Mouse (Mus musculus): ENCODE data around the gene Foxk1. TPM values are rescaled to one million over a fixed set of nuclear protein-coding genes. Genes with fewer than 3 reads are reported as not detected.

Foxk1 gene
- total and polyA plus RNA-seq, 3 experiments = 9.2 to 13.8 (median 13.2) TPM

DNA sequence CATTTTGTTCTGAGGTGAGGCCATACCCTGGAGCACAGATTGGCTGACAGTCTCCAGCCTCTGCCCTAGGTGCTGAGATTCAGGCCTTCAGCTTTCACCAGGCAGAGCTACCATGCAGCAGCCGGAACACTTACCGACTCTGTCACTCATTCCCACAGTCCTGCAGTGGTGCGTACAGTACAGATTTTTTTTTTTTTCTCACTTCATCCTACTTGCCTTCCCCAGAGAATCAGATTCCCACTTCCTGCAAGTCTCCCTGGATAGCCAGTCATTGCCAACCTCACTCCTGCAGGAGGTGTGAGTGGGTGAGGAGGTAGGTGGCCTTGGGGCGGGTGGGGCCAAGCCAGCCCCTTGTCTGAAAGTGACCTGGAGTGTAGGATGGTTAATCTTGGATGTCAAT lies 19.0 kb downstream of the Foxk1 start:
- H3K27ac ChIP-seq = no peak overlapping the region
- H3K4me3 ChIP-seq = no peak overlapping the region
- peaks cover 18% of the 10 kb centered on the region for H3K4me1 ChIP-seq (ENCODE audit: control insufficient read depth, insufficient read depth, low read length)
- intact Hi-C loops (cut with DNase I) = no loop called here
- no peaks in the 10 kb centered on the region for H3K27me3 ChIP-seq (ENCODE audit: control insufficient read depth, insufficient read depth, low read length)
- WGBS = 81% methylated on average over 4 of the region's 4 CpGs
- no peak for TF ChIP-seq EP300 (IDR thresholded peaks at IDR 0.05; ENCODE audit: insufficient read depth, low read depth, low read length)
- no peak for TF ChIP-seq CTCF (IDR thresholded peaks at IDR 0.05)
- TF ChIP-seq POLR2A (IDR thresholded peaks at IDR 0.05; ENCODE audit: insufficient read depth, low read depth, low read length) = no peak
- peaks cover 10% of the 10 kb centered on the region for H3K79me2 ChIP-seq (replicated peaks; ENCODE audit: control insufficient read depth, insufficient read depth, low read length)
- no peaks in the 10 kb centered on the region for H3K36me3 ChIP-seq (ENCODE audit: control insufficient read depth, insufficient read depth, low read length)
- no peak for DNase-seq
- H3K9ac ChIP-seq (ENCODE audit: low read depth, low read length) = no peak overlapping the region

DNA sequence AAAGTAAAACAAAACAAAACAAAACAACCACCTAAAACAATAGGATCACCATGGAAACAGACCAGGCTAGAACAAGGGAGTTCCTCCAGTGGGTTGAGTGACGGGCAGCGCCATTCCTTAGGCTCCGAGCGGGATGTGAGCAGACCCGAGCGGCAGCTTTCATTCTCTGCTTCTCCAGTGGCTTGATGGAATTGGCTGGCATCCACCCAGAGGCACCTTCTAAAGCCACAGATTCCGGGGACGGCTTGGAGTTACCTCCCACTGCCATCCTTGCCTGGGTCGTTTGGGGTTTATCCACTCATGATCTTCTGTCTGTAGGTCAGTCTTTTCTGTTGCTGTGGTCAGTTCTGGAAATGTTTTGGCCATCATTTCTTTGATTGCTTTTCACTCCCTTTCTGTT lies 19.6 kb downstream of the Foxk1 start:
- H3K9ac ChIP-seq (ENCODE audit: low read depth, low read length) = no peak overlapping the region
- DNase-seq = no peak
- peaks cover 10% of the 10 kb centered on the region for H3K79me2 ChIP-seq (replicated peaks; ENCODE audit: control insufficient read depth, insufficient read depth, low read length)
- WGBS = 54% methylated on average over 9 of the region's 9 CpGs
- no peaks in the 10 kb centered on the region for H3K27me3 ChIP-seq (ENCODE audit: control insufficient read depth, insufficient read depth, low read length)
- H3K36me3 ChIP-seq (ENCODE audit: control insufficient read depth, insufficient read depth, low read length) = no peaks in the 10 kb centered on the region
- peaks cover 22% of the 10 kb centered on the region for H3K4me1 ChIP-seq (ENCODE audit: control insufficient read depth, insufficient read depth, low read length)
- peak overlapping the region; percentile 3; the same call in 1 of the 2 replicates for H3K27ac ChIP-seq
- intact Hi-C loops (cut with DNase I) = no loop called here
- TF ChIP-seq EP300 (IDR thresholded peaks at IDR 0.05; ENCODE audit: insufficient read depth, low read depth, low read length) (no peak), POLR2A (IDR thresholded peaks at IDR 0.05; ENCODE audit: insufficient read depth, low read depth, low read length) (no peak), CTCF (IDR thresholded peaks at IDR 0.05) (no peak)
- H3K4me3 ChIP-seq = no peak overlapping the region

GRCm38 (mm10) chr5:142421886-142422285 lies 20.6 kb downstream of the Foxk1 start:
- Histone ChIP-seq H3K4me3 (no peak overlapping the region), H3K79me2 (replicated peaks; ENCODE audit: control insufficient read depth, insufficient read depth, low read length) (peaks cover 10% of the 10 kb centered on the region), H3K36me3 (ENCODE audit: control insufficient read depth, insufficient read depth, low read length) (no peaks in the 10 kb centered on the region), H3K27ac (no peak overlapping the region), H3K4me1 (ENCODE audit: control insufficient read depth, insufficient read depth, low read length) (peaks cover 28% of the 10 kb centered on the region), H3K27me3 (ENCODE audit: control insufficient read depth, insufficient read depth, low read length) (no peaks in the 10 kb centered on the region), H3K9ac (ENCODE audit: low read depth, low read length) (no peak overlapping the region)
- 81% methylated on average over 5 of the region's 5 CpGs for WGBS
- intact Hi-C loops (cut with DNase I) = no loop called here
- no peak for DNase-seq
- TF ChIP-seq EP300 (IDR thresholded peaks at IDR 0.05; ENCODE audit: insufficient read depth, low read depth, low read length) (no peak), POLR2A (IDR thresholded peaks at IDR 0.05; ENCODE audit: insufficient read depth, low read depth, low read length) (no peak), CTCF (IDR thresholded peaks at IDR 0.05) (no peak)

DNA sequence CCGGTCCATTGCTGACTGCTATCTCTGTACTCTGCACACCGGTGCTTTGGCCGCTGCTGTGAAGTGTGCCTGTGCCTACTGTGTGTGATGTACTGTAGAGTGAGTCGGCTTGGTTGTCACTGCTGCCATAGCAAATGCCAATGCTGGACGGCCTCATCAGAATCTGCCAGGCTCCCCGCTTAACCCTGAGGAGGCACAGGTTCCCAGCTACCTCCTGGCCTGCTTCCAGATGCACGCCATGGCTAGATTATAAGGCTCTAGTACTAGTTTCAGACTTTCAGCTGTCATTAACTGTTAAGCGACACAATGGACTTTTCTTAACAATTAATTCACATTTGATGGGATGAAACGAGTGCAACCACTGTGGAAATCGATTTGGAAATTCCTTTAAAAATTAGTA lies 21.8 kb downstream of the Foxk1 start:
- DNase-seq = no peak
- WGBS = 78% methylated on average over 10 of the region's 10 CpGs
- Histone ChIP-seq H3K9ac (ENCODE audit: low read depth, low read length) (no peak overlapping the region), H3K36me3 (ENCODE audit: control insufficient read depth, insufficient read depth, low read length) (0 out of 2 replicates have a peak, but pooled peaks cover 2% of the 10 kb centered on the region), H3K27ac (no peak overlapping the region), H3K4me1 (ENCODE audit: control insufficient read depth, insufficient read depth, low read length) (peaks cover 37% of the 10 kb centered on the region), H3K4me3 (no peak overlapping the region), H3K79me2 (replicated peaks; ENCODE audit: control insufficient read depth, insufficient read depth, low read length) (peaks cover 6% of the 10 kb centered on the region), H3K27me3 (ENCODE audit: control insufficient read depth, insufficient read depth, low read length) (no peaks in the 10 kb centered on the region)
- TF ChIP-seq EP300 (IDR thresholded peaks at IDR 0.05; ENCODE audit: insufficient read depth, low read depth, low read length) (no peak), POLR2A (IDR thresholded peaks at IDR 0.05; ENCODE audit: insufficient read depth, low read depth, low read length) (no peak), CTCF (IDR thresholded peaks at IDR 0.05) (no peak)
- intact Hi-C loops (cut with DNase I) = no loop called here

DNA sequence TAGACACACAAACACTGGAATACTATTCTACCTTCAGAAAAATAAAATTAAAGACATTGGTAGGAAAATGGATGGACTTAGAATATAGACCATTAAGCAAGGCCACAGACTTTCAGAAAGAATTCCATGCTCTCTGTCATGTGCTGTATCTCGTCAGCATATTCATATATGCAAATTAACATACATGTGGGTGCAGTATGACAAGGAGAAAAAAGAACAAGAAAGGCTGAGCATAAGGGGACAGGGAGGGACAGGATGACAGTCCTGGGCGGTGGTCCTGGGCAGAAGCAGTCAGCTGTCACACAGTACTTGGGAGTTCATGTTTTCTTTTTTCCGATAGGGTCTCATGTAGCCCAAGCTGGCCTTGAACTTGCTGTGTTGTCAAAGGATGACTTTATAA lies 22.4 kb downstream of the Foxk1 start:
- intact Hi-C loops (cut with DNase I) = loop anchor here (1.0 to 2.0 kb wide), 3 partner anchors 17 to 40 kb away; partner anchors contain the start of genes Ap5z1 and Foxk1
- DNase-seq = no peak
- 64% methylated on average over 3 of the region's 3 CpGs for WGBS
- TF ChIP-seq CTCF (IDR thresholded peaks at IDR 0.05) (no peak), POLR2A (IDR thresholded peaks at IDR 0.05; ENCODE audit: insufficient read depth, low read depth, low read length) (no peak), EP300 (IDR thresholded peaks at IDR 0.05; ENCODE audit: insufficient read depth, low read depth, low read length) (no peak)
- Histone ChIP-seq H3K79me2 (replicated peaks; ENCODE audit: control insufficient read depth, insufficient read depth, low read length) (peaks cover 3% of the 10 kb centered on the region), H3K36me3 (ENCODE audit: control insufficient read depth, insufficient read depth, low read length) (0 out of 2 replicates have a peak, but pooled peaks cover 2% of the 10 kb centered on the region), H3K27me3 (ENCODE audit: control insufficient read depth, insufficient read depth, low read length) (no peaks in the 10 kb centered on the region), H3K4me1 (ENCODE audit: control insufficient read depth, insufficient read depth, low read length) (peaks cover 41% of the 10 kb centered on the region), H3K27ac (no peak overlapping the region), H3K4me3 (no peak overlapping the region), H3K9ac (ENCODE audit: low read depth, low read length) (no peak overlapping the region)

GRCm38 (mm10) chr5:142424627-142425349 lies 23.5 kb downstream of the Foxk1 start:
- no peaks in the 10 kb centered on the region for H3K27me3 ChIP-seq (ENCODE audit: control insufficient read depth, insufficient read depth, low read length)
- 6% methylated on average over 13 of the region's 13 CpGs for WGBS
- 0 out of 2 replicates have a peak, but pooled peaks cover 2% of the 10 kb centered on the region for H3K36me3 ChIP-seq (ENCODE audit: control insufficient read depth, insufficient read depth, low read length)
- peak; percentile 84 to 92 for DNase-seq
- peak overlapping the region; percentile 83 for H3K27ac ChIP-seq
- H3K4me1 ChIP-seq (ENCODE audit: control insufficient read depth, insufficient read depth, low read length) = peaks cover 42% of the 10 kb centered on the region
- H3K79me2 ChIP-seq (replicated peaks; ENCODE audit: control insufficient read depth, insufficient read depth, low read length) = no peaks in the 10 kb centered on the region; the same call in none of the 2 replicates
- intact Hi-C loops (cut with DNase I) = loop anchor here (1.0 to 2.0 kb wide), 3 partner anchors 16 to 39 kb away; partner anchors contain the start of genes Ap5z1 and Foxk1
- peak; percentile 85 for TF ChIP-seq EP300 (IDR thresholded peaks at IDR 0.05; ENCODE audit: insufficient read depth, low read depth, low read length)
- no peak for TF ChIP-seq CTCF (IDR thresholded peaks at IDR 0.05)
- TF ChIP-seq POLR2A (IDR thresholded peaks at IDR 0.05; ENCODE audit: insufficient read depth, low read depth, low read length) = peak; percentile 71
- peak overlapping the region; percentile 18 for H3K9ac ChIP-seq (ENCODE audit: low read depth, low read length)
- H3K4me3 ChIP-seq = peak overlapping the region; percentile 10

Data from heart, adult 2 months (tissue).